Mouse (Mus musculus) heart, embryonic 11.5 days (tissue): Measurements from ENCODE around the gene Plcb1. TPM values are rescaled to one million over a fixed set of nuclear protein-coding genes. Genes with fewer than 3 reads are reported as not detected.

Source experiments
- ATAC-seq: fragments of 200-750 bp; cut with Nextera tagmentation; replicated peaks from 2 replicates; pipeline ENCODE4 v1.8.0; 2017; ENCODE audit warnings: moderate library complexity; ENCODE audit not compliant: insufficient number of reproducible peaks, low FRiP score, low TSS enrichment
- H3K27ac ChIP-seq: fragments of 300-500 bp; sonication (generic); 2 replicates; pipeline ENCODE4 v1.5.1; 2014; ENCODE audit warnings: mild to moderate bottlenecking, low read depth, low read length
- H3K27me3 ChIP-seq: fragments of 300-500 bp; sonication (generic); 2 replicates; pipeline ENCODE4 v1.6.1; 2014; ENCODE audit warnings: mild to moderate bottlenecking, low read length, mixed read lengths; ENCODE audit not compliant: control insufficient read depth, insufficient read depth
- H3K36me3 ChIP-seq: fragments of 300-500 bp; sonication (generic); 2 replicates; pipeline ENCODE4 v1.6.1; 2014; ENCODE audit warnings: mild to moderate bottlenecking, low read length, moderate library complexity, mixed read lengths; ENCODE audit not compliant: control insufficient read depth, insufficient read depth
- H3K4me1 ChIP-seq: fragments of 300-500 bp; sonication (generic); 2 replicates; pipeline ENCODE4 v1.6.1; 2014; ENCODE audit warnings: low read length; ENCODE audit not compliant: control insufficient read depth, insufficient read depth
- H3K4me2 ChIP-seq: fragments of 300-500 bp; sonication (generic); 2 replicates; pipeline ENCODE4 v1.6.1; 2014; ENCODE audit warnings: mild to moderate bottlenecking, moderate library complexity
- H3K4me3 ChIP-seq: fragments of 300-500 bp; sonication (generic); 2 replicates; pipeline ENCODE4 v1.5.1; 2014; ENCODE audit warnings: low read depth, low read length
- H3K9ac ChIP-seq: fragments of 300-500 bp; sonication (generic); 2 replicates; pipeline ENCODE4 v1.6.1; 2014; ENCODE audit warnings: mild to moderate bottlenecking, low read depth, low read length, moderate library complexity
- H3K9me3 ChIP-seq: fragments of 300-500 bp; sonication (generic); replicated peaks from 2 replicates; pipeline ENCODE4 v1.6.1; 2016; ENCODE audit warnings: low read length; ENCODE audit not compliant: control insufficient read depth
- WGBS: fragments of 180-500 bp; shearing (Covaris S2); extraction: QIAGEN DNeasy Blood & Tissue Kit; methylation state at CpG from one replicate; pipeline ENCODE4 v1.1.7; 2014; ENCODE audit not compliant: insufficient replicate concordance; 5-methylcytosine and 5-hydroxymethylcytosine counted together
- polyA plus RNA-seq: library from polyadenylated mRNA; unstranded; fragments of >200 nt; fragmentation: Nextera tagmentation; extraction: Ambion mirVana; gene quantifications from 2 replicates; pipeline ENCODE4 v1.2.1, GENCODE M21; 2014

Plcb1 gene
- polyA plus RNA-seq, 1 experiment from 2014 or later: 7.2 TPM

DNA sequence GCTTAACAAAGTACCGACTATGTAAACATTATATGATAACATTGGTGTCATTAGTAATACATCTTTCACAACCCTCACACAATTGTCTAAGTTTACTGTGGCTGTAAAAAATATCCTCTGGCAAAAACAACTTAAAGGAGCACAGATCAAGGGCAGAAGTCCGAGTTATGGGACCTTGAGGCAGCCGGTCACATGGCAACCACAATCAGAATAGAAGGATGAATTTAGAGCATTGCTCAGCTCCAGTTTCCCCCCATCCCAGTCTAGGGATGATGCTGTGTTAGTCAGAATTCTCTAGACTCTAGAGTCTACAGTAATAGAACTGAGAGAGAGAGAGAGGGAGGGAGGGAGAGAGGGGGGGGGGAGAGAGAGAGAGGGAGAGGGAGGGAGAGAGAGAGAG is 519.3 kb downstream of the Plcb1 start:
- Histone ChIP-seq H3K27me3 (no peaks in the 10 kb centered on the region), H3K36me3 (no peaks in the 10 kb centered on the region), H3K9ac (no peak overlapping the region), H3K4me3 (no peak overlapping the region), H3K27ac (no peak overlapping the region), H3K4me1 (no peaks in the 10 kb centered on the region), H3K4me2 (no peak overlapping the region), H3K9me3 (no peaks in the 10 kb centered on the region)
- ATAC-seq: no peak
- WGBS: 71% methylated on average over 3 of the region's 3 CpGs

DNA sequence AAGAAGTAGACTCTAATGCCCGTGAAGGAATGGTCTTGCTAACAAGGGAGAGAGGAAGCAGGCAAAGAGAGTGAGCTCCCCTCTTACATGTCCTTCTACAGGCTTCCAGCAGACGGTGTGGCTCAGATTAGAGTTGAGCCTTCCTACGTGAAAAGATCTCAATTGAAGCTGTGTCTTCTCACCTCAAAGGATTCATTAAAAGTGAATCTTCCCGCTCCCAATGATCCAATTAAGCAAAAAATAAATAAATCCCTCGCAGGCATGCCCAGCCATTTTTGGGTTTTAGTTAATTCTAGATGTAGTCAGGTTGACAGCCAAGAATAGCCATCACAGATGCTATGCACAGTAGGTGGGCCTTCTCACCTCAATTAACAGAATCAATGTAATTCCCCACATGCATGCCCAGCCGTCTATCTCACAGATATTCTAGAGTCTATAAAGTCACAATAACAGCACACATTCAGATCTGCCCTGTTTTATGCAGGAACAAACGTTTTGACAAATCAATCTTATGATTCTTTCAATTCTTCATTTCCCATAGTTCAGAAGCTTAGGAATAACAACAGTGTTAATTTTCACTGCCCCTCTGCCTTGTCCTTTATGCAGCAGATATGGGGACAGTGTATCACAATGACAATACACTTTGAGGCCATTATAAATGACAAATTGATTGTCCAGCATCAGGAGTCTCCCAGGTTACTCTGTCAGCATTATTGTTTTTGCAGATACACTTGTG is 520.0 kb downstream of the Plcb1 start:
- WGBS: 58% methylated on average over 7 of the region's 7 CpGs
- H3K27me3 ChIP-seq: no peaks in the 10 kb centered on the region
- H3K4me1 ChIP-seq: no peaks in the 10 kb centered on the region
- H3K4me3 ChIP-seq: no peak overlapping the region
- no peak overlapping the region for H3K9ac ChIP-seq
- no peaks in the 10 kb centered on the region for H3K9me3 ChIP-seq
- ATAC-seq: no peak
- no peak overlapping the region for H3K4me2 ChIP-seq
- H3K36me3 ChIP-seq: no peaks in the 10 kb centered on the region
- H3K27ac ChIP-seq: no peak overlapping the region

- H3K9me3 ChIP-seq: no peaks in the 10 kb centered on the region
- no peaks in the 10 kb centered on the region for H3K27me3 ChIP-seq
- no peak overlapping the region for H3K4me3 ChIP-seq
- no peaks in the 10 kb centered on the region for H3K4me1 ChIP-seq
- H3K4me2 ChIP-seq: no peak overlapping the region
- H3K27ac ChIP-seq: no peak overlapping the region
- H3K9ac ChIP-seq: no peak overlapping the region
- WGBS: 59% methylated on average over 2 of the region's 2 CpGs
- H3K36me3 ChIP-seq: no peaks in the 10 kb centered on the region
- ATAC-seq: no peak
Observed at GRCm38 (mm10) chr2:135306472-135306771, 520.6 kb downstream of the Plcb1 start.

DNA sequence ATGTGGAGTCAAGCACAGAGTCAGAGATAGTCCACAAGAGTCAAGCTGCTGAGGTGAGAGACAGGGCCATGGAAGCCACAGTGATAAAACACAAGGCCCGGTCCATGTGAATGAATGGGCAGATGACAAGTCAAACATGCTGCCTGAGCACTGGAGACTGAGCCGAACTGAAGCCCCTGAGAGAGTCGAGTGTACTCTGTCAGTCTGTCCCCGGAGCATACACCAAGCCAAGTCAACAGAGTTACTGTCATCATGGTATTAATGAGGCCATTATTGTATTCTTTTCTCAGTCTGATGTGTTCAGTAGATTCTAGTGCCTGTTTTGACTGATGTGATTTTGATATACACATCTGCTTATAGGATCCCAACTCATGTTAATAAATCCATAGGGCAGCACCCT is 521.9 kb downstream of the Plcb1 start:
- WGBS: 70% methylated on average over 4 of the region's 4 CpGs
- Histone ChIP-seq H3K27ac (no peak overlapping the region), H3K4me3 (no peak overlapping the region), H3K9ac (no peak overlapping the region), H3K9me3 (no peaks in the 10 kb centered on the region), H3K4me2 (no peak overlapping the region), H3K36me3 (no peaks in the 10 kb centered on the region), H3K27me3 (no peaks in the 10 kb centered on the region), H3K4me1 (no peaks in the 10 kb centered on the region)
- no peak for ATAC-seq

DNA sequence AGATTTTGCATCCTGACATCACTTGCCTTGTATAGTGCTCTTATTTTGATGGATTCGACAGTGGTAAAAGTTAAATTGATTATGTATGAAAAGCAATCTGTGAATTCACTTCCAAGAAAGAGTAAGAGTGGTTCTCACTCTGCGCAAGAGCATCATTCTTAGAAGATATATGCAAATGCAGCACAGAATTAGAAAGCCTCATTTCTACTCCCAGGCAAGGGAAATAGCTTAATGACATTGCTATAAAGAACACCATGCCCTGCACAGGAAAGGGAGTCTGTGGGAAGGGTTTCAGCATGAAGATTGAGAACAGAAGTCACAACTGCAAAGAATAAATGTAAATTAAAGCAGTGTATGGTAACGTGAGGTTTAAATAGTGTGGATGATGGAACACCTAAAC is 530.1 kb downstream of the Plcb1 start:
- no peaks in the 10 kb centered on the region for H3K27me3 ChIP-seq
- no peak for ATAC-seq
- H3K4me2 ChIP-seq: no peak overlapping the region
- no peak overlapping the region for H3K9ac ChIP-seq
- no peak overlapping the region for H3K4me3 ChIP-seq
- H3K4me1 ChIP-seq: no peaks in the 10 kb centered on the region
- no peak overlapping the region for H3K27ac ChIP-seq
- H3K9me3 ChIP-seq: no peaks in the 10 kb centered on the region
- no peaks in the 10 kb centered on the region for H3K36me3 ChIP-seq
- 82% methylated on average over 3 of the region's 3 CpGs for WGBS

DNA sequence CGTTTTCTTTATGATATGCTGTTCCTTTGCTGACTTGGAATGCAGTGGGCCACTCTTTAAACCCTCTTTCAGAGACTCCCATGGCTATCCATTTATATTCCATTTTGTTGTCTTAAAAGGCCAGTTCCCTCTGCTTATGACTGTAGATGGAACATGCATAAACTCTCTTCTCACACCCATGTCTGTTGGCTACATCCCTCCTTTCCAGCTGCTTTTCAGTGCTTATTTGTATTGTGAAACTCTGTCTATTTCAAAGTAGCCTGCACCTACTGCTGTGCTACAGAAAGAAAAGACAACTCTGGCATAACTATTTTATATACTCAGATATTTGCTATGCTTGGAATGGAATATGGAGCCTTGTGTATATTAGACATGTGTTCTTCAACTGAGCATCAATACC is 532.3 kb downstream of the Plcb1 start:
- no peak for ATAC-seq
- no peaks in the 10 kb centered on the region for H3K27me3 ChIP-seq
- H3K36me3 ChIP-seq: no peaks in the 10 kb centered on the region
- H3K27ac ChIP-seq: no peak overlapping the region
- H3K4me1 ChIP-seq: no peaks in the 10 kb centered on the region
- no peak overlapping the region for H3K9ac ChIP-seq
- no peak overlapping the region for H3K4me3 ChIP-seq
- 75% methylated on average over 1 of the region's 1 CpGs for WGBS
- no peaks in the 10 kb centered on the region for H3K9me3 ChIP-seq
- H3K4me2 ChIP-seq: no peak overlapping the region

- ATAC-seq: no peak
- no peaks in the 10 kb centered on the region for H3K9me3 ChIP-seq
- no peak overlapping the region for H3K4me2 ChIP-seq
- no peaks in the 10 kb centered on the region for H3K36me3 ChIP-seq
- no peak overlapping the region for H3K9ac ChIP-seq
- no peak overlapping the region for H3K27ac ChIP-seq
- H3K4me3 ChIP-seq: no peak overlapping the region
- no peaks in the 10 kb centered on the region for H3K4me1 ChIP-seq
- H3K27me3 ChIP-seq: no peaks in the 10 kb centered on the region
- WGBS: 79% methylated on average over 7 of the region's 7 CpGs
Observed at GRCm38 (mm10) chr2:135323276-135323954, 537.5 kb downstream of the Plcb1 start.

DNA sequence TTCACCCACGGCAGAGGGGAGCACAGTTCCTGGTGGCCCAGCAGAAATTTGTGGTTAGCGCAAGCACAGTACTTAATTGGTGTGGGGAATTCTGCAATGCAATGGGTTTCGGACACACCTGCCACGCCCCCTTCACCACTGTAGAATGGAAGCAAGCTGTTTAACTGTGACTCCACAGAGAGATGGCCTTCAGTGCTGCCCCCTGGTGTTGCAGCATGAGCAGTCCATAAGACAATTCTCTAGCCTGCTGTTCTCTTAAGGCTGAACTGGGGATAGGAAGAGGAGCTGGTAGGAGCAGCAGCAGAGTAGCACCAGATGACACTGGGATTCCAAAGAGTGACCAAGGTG is 538.1 kb downstream of the Plcb1 start:
- Histone ChIP-seq H3K4me1 (no peaks in the 10 kb centered on the region), H3K4me3 (no peak overlapping the region), H3K27me3 (no peaks in the 10 kb centered on the region), H3K27ac (no peak overlapping the region), H3K36me3 (no peaks in the 10 kb centered on the region), H3K4me2 (no peak overlapping the region), H3K9me3 (no peaks in the 10 kb centered on the region), H3K9ac (no peak overlapping the region)
- no peak for ATAC-seq
- WGBS: 50% methylated on average over 4 of the region's 4 CpGs

DNA sequence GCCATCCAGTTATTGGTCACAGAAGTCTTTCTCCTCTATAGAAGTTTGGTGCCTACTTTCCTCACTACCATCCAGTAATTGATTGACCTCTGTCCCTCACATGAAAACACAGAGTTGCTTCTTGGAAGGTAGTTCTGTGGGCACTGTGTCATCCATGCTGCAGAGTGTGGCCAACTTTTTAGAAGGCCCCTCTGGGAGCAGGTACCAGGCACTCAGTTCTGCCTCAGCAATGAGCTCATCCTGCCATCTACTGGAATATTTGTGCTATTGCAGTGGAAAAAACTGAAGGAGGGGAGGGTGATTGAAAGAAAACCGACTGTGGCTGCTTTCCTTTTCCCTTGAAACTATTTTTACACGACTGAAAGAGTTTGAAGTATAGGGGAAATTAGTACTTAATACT is 542.9 kb downstream of the Plcb1 start:
- 3% methylated on average over 2 of the region's 2 CpGs for WGBS
- H3K36me3 ChIP-seq: no peaks in the 10 kb centered on the region
- ATAC-seq: no peak
- no peak overlapping the region for H3K4me3 ChIP-seq
- no peak overlapping the region for H3K4me2 ChIP-seq
- no peaks in the 10 kb centered on the region for H3K9me3 ChIP-seq
- no peak overlapping the region for H3K27ac ChIP-seq
- H3K9ac ChIP-seq: no peak overlapping the region
- no peaks in the 10 kb centered on the region for H3K27me3 ChIP-seq
- no peaks in the 10 kb centered on the region for H3K4me1 ChIP-seq
